Mouse (Mus musculus): ENCODE data around the gene Sult4a1.

DNA sequence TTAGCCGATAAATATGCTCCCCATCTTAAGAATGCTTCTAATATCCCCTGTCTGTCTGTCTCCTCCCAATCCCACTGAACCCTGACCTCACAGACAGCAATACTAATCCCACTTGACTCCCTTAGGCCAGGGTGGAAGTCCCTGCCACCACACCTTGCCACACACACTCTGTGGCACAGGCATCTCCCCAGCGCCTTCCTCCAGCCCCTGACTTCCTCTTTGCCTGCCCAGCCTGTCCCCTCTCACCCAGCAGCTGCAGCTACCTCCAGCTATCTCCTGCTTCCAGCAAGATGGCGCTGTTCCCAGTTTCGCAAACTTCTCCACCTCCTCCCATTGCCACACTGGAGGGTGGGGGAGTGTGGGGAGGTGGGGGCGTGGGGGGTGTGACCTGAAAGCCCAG is 21.3 kb upstream of the Sult4a1 start:
- TF ChIP-seq POLR2A (IDR thresholded peaks at IDR 0.05; ENCODE audit: control insufficient read depth, extremely low read depth, insufficient read depth, low read length, poor library complexity) (no peak), CTCF (IDR thresholded peaks at IDR 0.05; ENCODE audit: borderline replicate concordance, control insufficient read depth, extremely low read depth, insufficient read depth, low read length, poor library complexity) (no peak)

All from thymus, adult 2 months (tissue).